Mouse (Mus musculus) cerebellum, postnatal 14 days (tissue): Measurements from ENCODE around the gene Arhgap35.
"Not testable (repeated sequence)": the region's sequence is repeated elsewhere in the genome, so short reads cannot be mapped to it uniquely, and the experiment has no call there.

ENCODE experiments used
- DNase-seq, 2 experiments: peaks; one replicate each; pipeline ENCODE4 v3.0.0; 2021; ENCODE audit warnings: mixed read lengths in 2 of 2

The Arhgap35 gene

GRCm38 (mm10) chr7:16614888-16615715, at the start of gene Arhgap35:
Arhgap35 (minus strand) TSS chr7:16614993.
- peak; percentile 99 to 100 for DNase-seq

- no peak for DNase-seq
Observed at GRCm38 (mm10) chr7:16644260-16644659, 29.5 kb upstream of the Arhgap35 start.

- not testable (repeated sequence) for DNase-seq
Observed at GRCm38 (mm10) chr7:16643106-16643505, 28.3 kb upstream of the Arhgap35 start.

GRCm38 (mm10) chr7:16639028-16639427, 24.2 kb upstream of the Arhgap35 start:
- DNase-seq, result peak; percentile 90 to 94

GRCm38 (mm10) chr7:16635116-16635515, 20.3 kb upstream of the Arhgap35 start:
- no peak for DNase-seq

GRCm38 (mm10) chr7:16633913-16634312, 19.1 kb upstream of the Arhgap35 start:
- not testable (repeated sequence) for DNase-seq

- no peak for DNase-seq
Observed at GRCm38 (mm10) chr7:16631932-16632331, 17.1 kb upstream of the Arhgap35 start.

- DNase-seq, result no peak
Observed at GRCm38 (mm10) chr7:16631025-16631424, 16.2 kb upstream of the Arhgap35 start.

GRCm38 (mm10) chr7:16629598-16630296, 15.0 kb upstream of the Arhgap35 start:
- DNase-seq, result peak; percentile 79 to 83

GRCm38 (mm10) chr7:16628096-16628771, 13.4 kb upstream of the Arhgap35 start:
- peak; percentile 85 to 89 for DNase-seq

GRCm38 (mm10) chr7:16623687-16624086, 8.9 kb upstream of the Arhgap35 start:
- DNase-seq, result no peak

- no peak for DNase-seq
Observed at GRCm38 (mm10) chr7:16623131-16623530, 8.3 kb upstream of the Arhgap35 start.

GRCm38 (mm10) chr7:16621066-16621622, 6.4 kb upstream of the Arhgap35 start:
- no peak for DNase-seq

- peak; percentile 84 for DNase-seq
Observed at GRCm38 (mm10) chr7:16618661-16619211, 3.9 kb upstream of the Arhgap35 start.

- DNase-seq, result peak; percentile 79 to 81
Observed at GRCm38 (mm10) chr7:16617045-16617444, 2.3 kb upstream of the Arhgap35 start.

GRCm38 (mm10) chr7:16614171-16614887, 464 bp downstream of the Arhgap35 start:
- DNase-seq, result peak; percentile 79 to 80

- DNase-seq, result peak; percentile 67 to 68
Observed at GRCm38 (mm10) chr7:16613461-16614170, 1.2 kb downstream of the Arhgap35 start.

- DNase-seq, result no peak
Observed at GRCm38 (mm10) chr7:16610345-16610744, 4.4 kb downstream of the Arhgap35 start.

- no peak for DNase-seq
Observed at GRCm38 (mm10) chr7:16608961-16609360, 5.8 kb downstream of the Arhgap35 start.

GRCm38 (mm10) chr7:16608046-16608445, 6.7 kb downstream of the Arhgap35 start:
- no peak for DNase-seq

- not testable (repeated sequence) for DNase-seq
Observed at GRCm38 (mm10) chr7:16606808-16607207, 8.0 kb downstream of the Arhgap35 start.
